Mouse (Mus musculus): ENCODE results near the gene Gria1.

DNA sequence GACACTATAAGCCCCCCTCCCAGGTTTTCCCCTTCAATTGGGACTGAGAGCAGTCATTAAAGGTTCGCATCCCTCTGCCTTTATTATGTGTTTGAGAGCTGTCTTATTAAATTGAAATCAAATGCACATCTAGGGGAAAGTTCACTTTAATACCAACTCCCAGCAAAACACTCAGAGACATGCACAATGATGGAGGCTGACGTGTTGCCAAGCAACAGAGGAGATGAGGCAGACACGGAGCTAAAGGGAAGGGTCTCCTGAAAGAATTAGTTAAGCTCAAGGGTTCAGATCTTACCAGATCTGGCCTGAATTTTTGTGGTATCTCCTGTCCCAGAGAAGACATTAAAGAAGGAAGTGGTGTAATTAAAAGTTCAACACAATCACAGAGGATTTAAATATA is 305.9 kb downstream of the Gria1 start:
- TF ChIP-seq CTCF (IDR thresholded peaks at IDR 0.05; ENCODE audit: insufficient read depth, low read depth, low read length): no peak
- TF ChIP-seq POLR2A (IDR thresholded peaks at IDR 0.05; ENCODE audit: insufficient read depth, low read depth, low read length): no peak
